Mouse (Mus musculus) embryonic facial prominence, embryonic 12.5 days (tissue): ENCODE results near the gene Mrtfb. TPM values are rescaled to one million over a fixed set of nuclear protein-coding genes. Genes with fewer than 3 reads are reported as not detected.

Experiments used
- ATAC-seq: fragments of 200-750 bp; cut with Nextera tagmentation; 2 replicates; pipeline ENCODE4 v1.8.0; 2017; ENCODE audit not compliant: insufficient number of reproducible peaks, insufficient read depth, low FRiP score, low TSS enrichment
- H3K27ac ChIP-seq: fragments of 300-500 bp; sonication (generic); 2 replicates; pipeline ENCODE4 v1.5.1; 2016; ENCODE audit warnings: mild to moderate bottlenecking
- H3K27me3 ChIP-seq: fragments of 300-500 bp; sonication (generic); 2 replicates; pipeline ENCODE4 v1.6.1; 2016; ENCODE audit warnings: mild to moderate bottlenecking, moderate library complexity
- H3K36me3 ChIP-seq: fragments of 300-500 bp; sonication (generic); 2 replicates; pipeline ENCODE4 v1.6.1; 2016; ENCODE audit warnings: mild to moderate bottlenecking
- H3K4me1 ChIP-seq: fragments of 300-500 bp; sonication (generic); 2 replicates; pipeline ENCODE4 v1.6.1; 2016
- H3K4me2 ChIP-seq: fragments of 300-500 bp; sonication (generic); replicated peaks from 2 replicates; pipeline ENCODE4 v1.6.1; 2016; ENCODE audit warnings: mild to moderate bottlenecking, moderate library complexity
- H3K4me3 ChIP-seq: fragments of 300-500 bp; sonication (generic); 2 replicates; pipeline ENCODE4 v1.5.1; 2016; ENCODE audit warnings: mild to moderate bottlenecking
- H3K9ac ChIP-seq: fragments of 300-500 bp; sonication (generic); 2 replicates; pipeline ENCODE4 v1.6.1; 2016; ENCODE audit warnings: mild to moderate bottlenecking, moderate library complexity
- H3K9me3 ChIP-seq: fragments of 300-500 bp; sonication (generic); 2 replicates; pipeline ENCODE4 v1.6.1; 2016; ENCODE audit warnings: mild to moderate bottlenecking, moderate library complexity
- WGBS: fragments of 180-500 bp; shearing (Covaris S2); methylation state at CpG from one replicate; pipeline ENCODE4 v1.1.7; 2016; 5-methylcytosine and 5-hydroxymethylcytosine counted together
- polyA plus RNA-seq: library from polyadenylated mRNA; unstranded; fragments of >200 nt; fragmentation: Nextera tagmentation; extraction: Ambion mirVana; gene quantifications from 2 replicates; pipeline ENCODE4 v1.2.1, GENCODE M21; 2016

The Mrtfb gene
- polyA plus RNA-seq, 1 experiment from 2014 or later, result 25.3 TPM

DNA sequence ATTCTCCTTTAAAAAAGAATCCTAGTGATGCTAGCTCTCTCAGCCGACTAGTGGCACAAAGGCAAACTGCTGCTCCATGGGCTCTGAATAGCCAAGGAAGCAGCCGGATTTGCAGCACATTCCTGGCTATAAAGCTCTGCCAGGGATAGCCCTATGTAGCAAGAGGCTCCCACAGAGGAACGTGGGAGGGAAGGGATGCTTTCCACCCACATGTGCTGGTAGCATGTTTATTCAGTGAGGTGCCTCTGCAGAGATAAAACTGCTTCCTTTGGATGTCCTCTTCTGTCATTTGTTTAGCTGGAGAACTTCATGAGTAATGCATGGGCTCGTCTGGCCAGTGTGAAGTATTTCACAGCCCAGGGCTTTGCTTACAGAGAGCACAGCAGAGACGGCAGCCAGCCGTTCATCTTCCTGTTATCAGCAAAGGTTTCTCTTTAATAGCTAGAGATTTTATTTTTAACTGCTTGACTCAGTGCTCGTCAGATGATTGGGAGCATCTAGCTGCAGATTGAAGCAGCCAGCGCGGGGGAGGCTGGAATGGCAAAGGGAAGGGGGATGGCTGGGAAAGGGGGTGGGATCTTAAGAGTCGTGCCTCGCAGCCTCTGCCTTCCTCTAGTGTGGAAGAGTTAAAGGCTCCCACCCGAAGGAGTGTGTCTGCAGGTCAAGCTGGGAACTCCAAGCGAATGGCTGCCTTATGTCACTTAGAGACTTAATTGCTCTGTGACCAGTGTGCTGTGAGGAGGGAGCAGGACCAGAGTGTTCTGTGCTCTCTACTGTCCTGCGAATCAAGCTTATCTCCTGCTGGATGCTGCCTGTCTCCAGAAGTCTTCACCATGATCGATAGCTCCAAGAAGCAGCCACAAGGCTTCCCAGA is 101.8 kb downstream of the Mrtfb start:
- ATAC-seq, result 0 out of 2 replicates have a peak, but pooled peaks have one; percentile 64
- H3K9ac ChIP-seq, result peak overlapping the region; percentile 4; the same call in 1 of the 2 replicates
- peaks cover 31% of the 10 kb centered on the region for H3K4me1 ChIP-seq
- H3K36me3 ChIP-seq, result no peaks in the 10 kb centered on the region
- no peaks in the 10 kb centered on the region for H3K27me3 ChIP-seq
- 0 out of 2 replicates have a peak overlapping the region, but pooled peaks have one; percentile 1 for H3K4me3 ChIP-seq
- no peak overlapping the region for H3K27ac ChIP-seq
- WGBS, result 21% methylated on average over 15 of the region's 15 CpGs
- peak overlapping the region; percentile 39 for H3K4me2 ChIP-seq
- no peaks in the 10 kb centered on the region for H3K9me3 ChIP-seq

GRCm38 (mm10) chr16:13358741-13359140 is 102.5 kb downstream of the Mrtfb start:
- Histone ChIP-seq H3K9me3 (no peaks in the 10 kb centered on the region), H3K4me1 (peaks cover 30% of the 10 kb centered on the region), H3K27ac (no peak overlapping the region), H3K36me3 (no peaks in the 10 kb centered on the region), H3K4me2 (no peak overlapping the region), H3K4me3 (no peak overlapping the region), H3K27me3 (no peaks in the 10 kb centered on the region), H3K9ac (0 out of 2 replicates have a peak overlapping the region, but pooled peaks have one; percentile 4)
- ATAC-seq, result no peak

DNA sequence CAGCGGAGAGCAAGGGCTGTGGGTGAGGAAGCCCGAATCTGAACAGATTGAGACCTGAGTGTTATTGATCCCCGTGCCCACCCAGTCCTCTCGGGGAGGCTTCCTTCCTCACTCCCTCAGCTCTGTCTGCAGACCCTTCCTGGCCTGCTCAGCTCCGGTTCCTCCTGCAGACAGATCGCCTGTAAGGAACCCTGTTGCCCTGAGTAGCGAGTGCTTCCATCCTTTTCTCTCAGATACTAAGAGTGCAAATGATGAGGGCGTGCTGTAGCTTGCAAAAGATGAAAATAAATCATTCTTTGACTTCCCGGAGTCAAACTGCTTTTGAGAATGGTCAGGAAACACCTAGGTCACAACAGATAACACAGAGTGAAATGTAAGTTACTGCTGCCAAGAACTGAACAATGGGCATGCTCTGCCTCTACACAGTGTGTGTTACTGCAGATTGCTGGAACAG is 103.2 kb downstream of the Mrtfb start:
- Histone ChIP-seq H3K27me3 (no peaks in the 10 kb centered on the region), H3K4me1 (peaks cover 23% of the 10 kb centered on the region), H3K9me3 (no peaks in the 10 kb centered on the region), H3K4me2 (0 out of 2 replicates have a peak overlapping the region, but pooled peaks have one; percentile 10), H3K9ac (peak overlapping the region; percentile 32; the same call in 1 of the 2 replicates), H3K4me3 (no peak overlapping the region), H3K27ac (0 out of 2 replicates have a peak overlapping the region, but pooled peaks have one; percentile 25), H3K36me3 (no peaks in the 10 kb centered on the region)
- ATAC-seq, result no peak
- WGBS, result 41% methylated on average over 9 of the region's 9 CpGs

DNA sequence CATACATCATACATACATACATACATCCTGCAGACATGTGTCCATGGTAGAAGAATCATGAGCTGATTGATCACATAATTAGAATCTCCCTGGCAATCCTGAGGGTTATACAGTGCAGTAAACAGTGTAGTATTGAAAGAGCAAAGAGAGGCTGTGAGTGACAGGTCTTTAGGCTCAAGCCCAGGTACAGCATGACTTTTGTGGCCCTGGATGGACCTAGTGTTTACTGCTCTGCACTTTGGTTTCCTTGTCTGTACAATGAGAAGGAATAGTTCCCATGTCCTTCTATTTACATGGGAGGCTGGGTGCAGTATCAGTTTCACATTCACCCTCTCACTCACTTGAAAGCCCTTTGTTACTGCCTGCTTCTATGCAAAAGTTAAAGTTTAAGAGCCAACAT is 103.9 kb downstream of the Mrtfb start:
- peaks cover 22% of the 10 kb centered on the region for H3K4me1 ChIP-seq
- no peaks in the 10 kb centered on the region for H3K36me3 ChIP-seq
- H3K9me3 ChIP-seq, result no peaks in the 10 kb centered on the region
- H3K9ac ChIP-seq, result no peak overlapping the region
- H3K27me3 ChIP-seq, result no peaks in the 10 kb centered on the region
- H3K4me2 ChIP-seq, result no peak overlapping the region
- no peak for ATAC-seq
- H3K27ac ChIP-seq, result no peak overlapping the region
- no peak overlapping the region for H3K4me3 ChIP-seq

GRCm38 (mm10) chr16:13360835-13361234 is 104.6 kb downstream of the Mrtfb start:
- H3K9me3 ChIP-seq, result no peaks in the 10 kb centered on the region
- H3K36me3 ChIP-seq, result no peaks in the 10 kb centered on the region
- 74% methylated on average over 5 of the region's 5 CpGs for WGBS
- no peak overlapping the region for H3K4me2 ChIP-seq
- no peak overlapping the region for H3K27ac ChIP-seq
- ATAC-seq, result no peak
- no peaks in the 10 kb centered on the region for H3K27me3 ChIP-seq
- H3K9ac ChIP-seq, result no peak overlapping the region
- H3K4me3 ChIP-seq, result no peak overlapping the region
- H3K4me1 ChIP-seq, result peaks cover 22% of the 10 kb centered on the region

GRCm38 (mm10) chr16:13363141-13363540 is 106.9 kb downstream of the Mrtfb start:
- 74% methylated on average over 5 of the region's 5 CpGs for WGBS
- H3K36me3 ChIP-seq, result no peaks in the 10 kb centered on the region
- H3K27ac ChIP-seq, result no peak overlapping the region
- no peaks in the 10 kb centered on the region for H3K9me3 ChIP-seq
- H3K9ac ChIP-seq, result no peak overlapping the region
- peaks cover 25% of the 10 kb centered on the region for H3K4me1 ChIP-seq
- no peaks in the 10 kb centered on the region for H3K27me3 ChIP-seq
- H3K4me3 ChIP-seq, result no peak overlapping the region
- H3K4me2 ChIP-seq, result no peak overlapping the region
- ATAC-seq, result no peak

DNA sequence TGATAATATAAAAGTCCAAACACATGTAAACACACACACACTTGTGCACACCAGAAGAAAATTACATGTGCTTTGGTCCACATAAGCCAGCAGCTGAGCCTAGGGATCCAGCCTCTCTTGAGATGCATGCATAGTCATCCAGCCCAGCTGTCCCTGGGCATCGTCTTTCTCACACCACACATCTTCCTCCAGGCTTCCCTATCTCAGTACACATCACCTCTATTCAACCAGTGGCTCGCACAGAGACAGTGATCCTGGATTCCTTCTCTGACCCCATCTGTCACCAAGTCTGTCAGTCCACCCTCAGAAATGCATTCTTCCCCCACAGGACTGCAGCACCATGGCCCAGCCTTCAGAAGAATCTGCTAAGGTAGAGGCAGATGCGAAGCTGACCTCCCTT is 107.9 kb downstream of the Mrtfb start:
- no peaks in the 10 kb centered on the region for H3K27me3 ChIP-seq
- no peak overlapping the region for H3K4me2 ChIP-seq
- H3K27ac ChIP-seq, result no peak overlapping the region
- 49% methylated on average over 3 of the region's 3 CpGs for WGBS
- H3K4me3 ChIP-seq, result no peak overlapping the region
- no peak for ATAC-seq
- no peaks in the 10 kb centered on the region for H3K36me3 ChIP-seq
- no peaks in the 10 kb centered on the region for H3K9me3 ChIP-seq
- peaks cover 19% of the 10 kb centered on the region for H3K4me1 ChIP-seq
- H3K9ac ChIP-seq, result no peak overlapping the region

GRCm38 (mm10) chr16:13366256-13366655 is 110.0 kb downstream of the Mrtfb start:
- H3K4me2 ChIP-seq, result no peak overlapping the region
- H3K27me3 ChIP-seq, result no peaks in the 10 kb centered on the region
- H3K36me3 ChIP-seq, result no peaks in the 10 kb centered on the region
- no peak overlapping the region for H3K9ac ChIP-seq
- WGBS, result 86% methylated on average over 1 of the region's 1 CpGs
- no peak overlapping the region for H3K27ac ChIP-seq
- no peaks in the 10 kb centered on the region for H3K9me3 ChIP-seq
- H3K4me1 ChIP-seq, result peaks cover 12% of the 10 kb centered on the region
- H3K4me3 ChIP-seq, result no peak overlapping the region
- no peak for ATAC-seq

- ATAC-seq, result no peak
- Histone ChIP-seq H3K9ac (no peak overlapping the region), H3K4me3 (no peak overlapping the region), H3K4me1 (peaks cover 17% of the 10 kb centered on the region), H3K36me3 (no peaks in the 10 kb centered on the region), H3K4me2 (no peak overlapping the region), H3K9me3 (no peaks in the 10 kb centered on the region), H3K27me3 (no peaks in the 10 kb centered on the region), H3K27ac (peak overlapping the region; percentile 51; the same call in 1 of the 2 replicates)
- WGBS, result 26% methylated on average over 4 of the region's 4 CpGs
Observed at GRCm38 (mm10) chr16:13366802-13367465, 110.7 kb downstream of the Mrtfb start.

DNA sequence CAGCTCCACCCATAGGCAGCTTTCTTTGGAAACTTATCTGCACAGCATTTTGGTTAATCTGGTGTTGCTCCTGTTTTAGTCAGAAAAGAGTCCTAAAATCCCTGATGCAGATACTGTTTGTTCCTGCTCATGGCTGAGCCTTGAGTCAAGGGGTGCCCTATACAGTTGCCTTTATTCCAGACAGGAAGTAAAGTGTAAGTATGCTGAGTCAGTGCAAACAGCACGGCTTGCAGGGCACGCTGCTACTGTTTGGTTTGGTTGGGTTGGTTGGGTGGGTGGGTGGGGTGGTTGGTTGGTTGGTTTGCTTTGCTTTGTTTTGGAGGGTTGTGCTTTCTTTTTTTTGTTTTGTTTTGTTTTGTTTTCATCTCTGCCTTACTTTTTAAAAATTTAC is 111.2 kb downstream of the Mrtfb start:
- no peaks in the 10 kb centered on the region for H3K27me3 ChIP-seq
- no peak overlapping the region for H3K4me3 ChIP-seq
- 67% methylated on average over 2 of the region's 2 CpGs for WGBS
- no peaks in the 10 kb centered on the region for H3K36me3 ChIP-seq
- ATAC-seq, result no peak
- H3K4me2 ChIP-seq, result no peak overlapping the region
- H3K27ac ChIP-seq, result no peak overlapping the region; the same call in 1 of the 2 replicates
- H3K9me3 ChIP-seq, result no peaks in the 10 kb centered on the region
- no peak overlapping the region for H3K9ac ChIP-seq
- H3K4me1 ChIP-seq, result peaks cover 19% of the 10 kb centered on the region

GRCm38 (mm10) chr16:13368645-13369044 is 112.4 kb downstream of the Mrtfb start:
- Histone ChIP-seq H3K36me3 (no peaks in the 10 kb centered on the region), H3K4me1 (peaks cover 19% of the 10 kb centered on the region), H3K9ac (no peak overlapping the region), H3K27me3 (no peaks in the 10 kb centered on the region), H3K27ac (no peak overlapping the region), H3K9me3 (no peaks in the 10 kb centered on the region), H3K4me3 (no peak overlapping the region), H3K4me2 (no peak overlapping the region)
- 80% methylated on average over 1 of the region's 1 CpGs for WGBS
- no peak for ATAC-seq
